Mouse (Mus musculus): ENCODE results near the gene Azin2. TPM values are rescaled to one million over a fixed set of nuclear protein-coding genes. Genes with fewer than 3 reads are reported as not detected.

Azin2 gene
- polyA plus RNA-seq, 1 experiment from 2014 or later: 21.3 TPM

Other genes with a start within 250 kb of the Azin2 start
- gene A3galt2, start 207.1 kb downstream of the Azin2 start, polyA plus RNA-seq (2015; fragmentation: Nextera tagmentation; extraction: Ambion mirVana): 0.23 and 0.58 TPM in 2 replicates
- gene Zfp362, start 156.4 kb downstream of the Azin2 start, polyA plus RNA-seq (2015; fragmentation: Nextera tagmentation; extraction: Ambion mirVana): 38.8 and 44.0 TPM in 2 replicates
- gene Trim62, start 78.9 kb downstream of the Azin2 start, polyA plus RNA-seq (2015; fragmentation: Nextera tagmentation; extraction: Ambion mirVana): 11.3 and 15.9 TPM in 2 replicates
- 102 and 108 TPM in 2 replicates for gene Ak2, start 29.5 kb upstream of the Azin2 start, polyA plus RNA-seq (2015; fragmentation: Nextera tagmentation; extraction: Ambion mirVana)
- 21.5 and 22.1 TPM in 2 replicates for gene Rnf19b, start 95.8 kb upstream of the Azin2 start, polyA plus RNA-seq (2015; fragmentation: Nextera tagmentation; extraction: Ambion mirVana)
- not detected in 2 replicates for gene Tmem54, start 143.1 kb upstream of the Azin2 start, polyA plus RNA-seq (2015; fragmentation: Nextera tagmentation; extraction: Ambion mirVana)
- gene Hpca, start 159.6 kb upstream of the Azin2 start, polyA plus RNA-seq (2015; fragmentation: Nextera tagmentation; extraction: Ambion mirVana): 17.1 and 17.9 TPM in 2 replicates
- gene Fndc5, start 174.6 kb upstream of the Azin2 start, polyA plus RNA-seq (2015; fragmentation: Nextera tagmentation; extraction: Ambion mirVana): 1.9 and 2.0 TPM in 2 replicates
- gene S100pbp, start 227.3 kb upstream of the Azin2 start, polyA plus RNA-seq (2015; fragmentation: Nextera tagmentation; extraction: Ambion mirVana): 19.9 and 21.3 TPM in 2 replicates
- gene Yars, start 227.3 kb upstream of the Azin2 start, polyA plus RNA-seq (2015; fragmentation: Nextera tagmentation; extraction: Ambion mirVana): 102 and 115 TPM in 2 replicates

Data from midbrain, embryonic 13.5 days (tissue).